Mouse (Mus musculus) small intestine, adult 2 months (tissue): ENCODE measurements around the gene Il4ra. TPM values are rescaled to one million over a fixed set of nuclear protein-coding genes. Genes with fewer than 3 reads are reported as not detected.

ENCODE experiments used
- H3K27ac ChIP-seq: fragments of 200-500 bp; 2 replicates; pipeline ENCODE4 v1.5.1; 2012; ENCODE audit warnings: low read depth, low read length, control low read depth, inconsistent platforms; ENCODE audit not compliant: insufficient read depth
- H3K27me3 ChIP-seq: fragments of 200-500 bp; 2 replicates; pipeline ENCODE4 v1.6.1; 2012; ENCODE audit warnings: mild to moderate bottlenecking, moderate library complexity, low read length, inconsistent platforms; ENCODE audit not compliant: control insufficient read depth, insufficient read depth
- H3K36me3 ChIP-seq: fragments of 200-500 bp; 2 replicates; pipeline ENCODE4 v1.6.1; 2012; ENCODE audit warnings: mild to moderate bottlenecking, low read length, control low read depth, inconsistent platforms; ENCODE audit not compliant: control insufficient read depth, insufficient read depth
- H3K4me1 ChIP-seq: fragments of 200-500 bp; 2 replicates; pipeline ENCODE4 v1.6.1; 2012; ENCODE audit warnings: low read length, inconsistent platforms, mixed read lengths; ENCODE audit not compliant: control insufficient read depth, insufficient read depth, insufficient read length
- H3K4me3 ChIP-seq: fragments of 200-500 bp; 2 replicates; pipeline ENCODE4 v1.5.1; 2012; ENCODE audit warnings: low read depth, mild to moderate bottlenecking, control low read depth, inconsistent platforms, low read length, moderate library complexity
- CTCF ChIP-seq: fragments of 200-500 bp; IDR thresholded peaks from 2 replicates; pipeline ENCODE4 v1.5.1; 2012; ENCODE audit warnings: low read depth, mild to moderate bottlenecking, control low read depth, inconsistent platforms, low read length, moderate library complexity, mixed read lengths; ENCODE audit not compliant: insufficient replicate concordance, insufficient read length; ENCODE audit errors: extremely low read depth
- POLR2A ChIP-seq: fragments of 200-500 bp; IDR thresholded peaks from 2 replicates; pipeline ENCODE4 v1.6.1; 2012; ENCODE audit warnings: low read depth, mild to moderate bottlenecking, control low read depth, inconsistent platforms, low read length, moderate library complexity
- WGBS: fragments of 180-500 bp; shearing (Covaris S2); methylation state at CpG from one replicate; pipeline ENCODE4 v1.1.7; 2018; 5-methylcytosine and 5-hydroxymethylcytosine counted together
- polyA plus RNA-seq: library from polyadenylated mRNA; depleted of rRNA; stranded (reverse); fragments of >200 nt; gene quantifications from 2 replicates; pipeline ENCODE4 v1.2.3, GENCODE M21; 2012

Gene Il4ra
- polyA plus RNA-seq, 1 experiment = 51.7 TPM

GRCm38 (mm10) chr7:125600136-125600535 lies 48.2 kb downstream of the Il4ra start:
- H3K27ac ChIP-seq = no peak overlapping the region
- 0 out of 2 replicates have a peak, but pooled peaks cover 3% of the 10 kb centered on the region for H3K4me1 ChIP-seq
- no peaks in the 10 kb centered on the region for H3K27me3 ChIP-seq
- WGBS = 60% methylated on average over 10 of the region's 10 CpGs
- H3K4me3 ChIP-seq = no peak overlapping the region
- H3K36me3 ChIP-seq = no peaks in the 10 kb centered on the region
- no peak for TF ChIP-seq CTCF
- TF ChIP-seq POLR2A = no peak

- Histone ChIP-seq H3K36me3 (no peaks in the 10 kb centered on the region), H3K4me3 (no peak overlapping the region), H3K4me1 (0 out of 2 replicates have a peak, but pooled peaks cover 3% of the 10 kb centered on the region), H3K27ac (no peak overlapping the region), H3K27me3 (no peaks in the 10 kb centered on the region)
- WGBS = 27% methylated on average over 6 of the region's 6 CpGs
- TF ChIP-seq CTCF (no peak), POLR2A (no peak)
Measured at GRCm38 (mm10) chr7:125600612-125601279, 48.8 kb downstream of the Il4ra start.

DNA sequence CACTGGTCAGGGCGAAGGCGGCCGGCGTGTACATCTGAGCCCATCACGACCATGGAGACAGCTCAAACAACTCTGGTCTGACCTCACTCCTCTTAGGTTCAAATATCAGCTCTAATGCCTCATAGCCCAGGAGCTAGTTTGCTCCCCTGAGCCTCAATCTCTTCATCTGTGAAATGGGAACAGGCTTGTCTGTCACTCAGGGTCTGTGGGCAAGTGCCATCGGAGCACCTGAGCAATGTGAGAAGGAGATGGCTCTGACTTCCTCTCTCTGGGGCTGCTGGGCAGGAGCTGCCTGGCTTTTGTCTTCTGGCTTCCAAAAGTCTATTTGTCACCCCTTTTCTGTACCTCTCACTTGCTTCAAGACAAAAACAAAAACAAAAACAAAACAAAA lies 49.4 kb downstream of the Il4ra start:
- 82% methylated on average over 6 of the region's 6 CpGs for WGBS
- no peak for TF ChIP-seq POLR2A
- TF ChIP-seq CTCF = no peak
- H3K4me3 ChIP-seq = no peak overlapping the region
- no peak overlapping the region for H3K27ac ChIP-seq
- no peaks in the 10 kb centered on the region for H3K36me3 ChIP-seq
- 0 out of 2 replicates have a peak, but pooled peaks cover 3% of the 10 kb centered on the region for H3K4me1 ChIP-seq
- no peaks in the 10 kb centered on the region for H3K27me3 ChIP-seq

GRCm38 (mm10) chr7:125601821-125602448 lies 50.0 kb downstream of the Il4ra start:
- no peak overlapping the region for H3K4me3 ChIP-seq
- H3K27ac ChIP-seq = no peak overlapping the region; the same call in 1 of the 2 replicates
- no peak for TF ChIP-seq CTCF
- TF ChIP-seq POLR2A = no peak
- WGBS = 67% methylated on average over 11 of the region's 11 CpGs
- H3K36me3 ChIP-seq = no peaks in the 10 kb centered on the region
- no peaks in the 10 kb centered on the region for H3K27me3 ChIP-seq
- H3K4me1 ChIP-seq = 0 out of 2 replicates have a peak, but pooled peaks cover 3% of the 10 kb centered on the region

- H3K4me1 ChIP-seq = 0 out of 2 replicates have a peak, but pooled peaks cover 3% of the 10 kb centered on the region
- H3K27ac ChIP-seq = peak within 1 kb of the TSS; percentile 53
- H3K4me3 ChIP-seq = peak within 1 kb of the TSS; percentile 63
- 39% methylated on average over 11 of the region's 11 CpGs for WGBS
- H3K36me3 ChIP-seq = no peaks in the 10 kb centered on the region
- TF ChIP-seq POLR2A (peak; percentile 50; the same call in 1 of the 2 replicates), CTCF (no peak)
- no peaks in the 10 kb centered on the region for H3K27me3 ChIP-seq
Measured at GRCm38 (mm10) chr7:125603185-125603631, 51.3 kb downstream of the Il4ra start, which contains the start of gene Il21r. Gene Il21r (plus strand): TSS chr7:125603429.

DNA sequence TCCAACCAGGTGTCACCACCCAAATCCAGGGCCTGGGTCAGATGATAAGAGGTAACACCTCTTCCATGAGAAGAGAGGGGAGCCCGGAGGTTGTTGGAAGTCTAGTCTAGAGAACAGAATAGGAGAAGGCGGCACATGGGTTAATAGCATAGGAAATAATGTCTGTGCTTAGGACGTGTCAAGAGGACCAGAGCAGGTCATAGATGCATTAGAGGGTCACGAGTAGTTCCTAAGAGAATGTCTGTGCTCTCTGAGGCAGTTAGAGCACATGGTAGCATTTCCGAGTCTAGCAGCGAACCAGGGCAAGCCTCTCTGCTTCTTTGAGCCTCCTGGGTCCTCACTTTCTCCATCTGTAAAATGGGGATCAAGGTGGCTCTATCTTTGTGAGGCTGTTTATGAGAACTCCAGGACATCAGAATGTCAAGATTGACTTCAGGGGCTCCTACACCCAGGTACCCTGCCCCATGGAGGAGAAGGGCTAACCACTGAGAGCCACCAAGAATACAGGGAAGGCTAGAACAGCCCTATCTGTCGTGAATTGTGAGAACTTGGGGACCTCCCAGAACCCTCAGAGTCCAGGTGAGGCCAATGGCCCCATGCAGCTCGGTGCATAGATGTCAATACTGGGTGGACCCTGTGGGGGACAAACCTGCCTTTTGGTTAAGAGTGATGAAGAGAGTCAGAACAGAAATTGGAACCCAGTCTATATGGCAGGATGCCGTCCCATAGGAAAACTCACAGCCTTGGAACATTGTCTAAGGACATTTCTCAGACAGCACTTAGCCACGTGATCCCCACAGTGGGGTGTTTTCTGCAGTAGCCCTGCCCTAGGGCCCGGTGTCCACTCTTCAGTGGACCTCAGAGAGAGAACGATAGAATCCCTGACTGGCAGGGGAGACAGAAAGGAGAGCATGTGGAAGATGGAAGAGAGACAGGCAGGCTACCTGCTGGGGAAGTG lies 52.7 kb downstream of the Il4ra start:
- no peaks in the 10 kb centered on the region for H3K36me3 ChIP-seq
- H3K27me3 ChIP-seq = no peaks in the 10 kb centered on the region
- H3K4me3 ChIP-seq = peak overlapping the region; percentile 38
- WGBS = 68% methylated on average over 12 of the region's 12 CpGs
- H3K4me1 ChIP-seq = 0 out of 2 replicates have a peak, but pooled peaks cover 3% of the 10 kb centered on the region
- TF ChIP-seq CTCF = no peak
- TF ChIP-seq POLR2A = no peak
- H3K27ac ChIP-seq = peak overlapping the region; percentile 53; the same call in 1 of the 2 replicates
